Mouse (Mus musculus) left cerebral cortex, postnatal 14 days (tissue): ENCODE results near the gene B3galt1. TPM values are rescaled to one million over a fixed set of nuclear protein-coding genes. Genes with fewer than 3 reads are reported as not detected.

Experiments used
- DNase-seq, 2 experiments: peaks; one replicate each; pipeline ENCODE4 v3.0.0; 2021 to 2022; ENCODE audit warnings: low spot score in 2 of 2, mixed read lengths in 1 of 2
- intact Hi-C: fragments of 180-260 bp; cut with DNase I; formaldehyde crosslinking; loops from one replicate; pipeline ENCODE4 v1.15.1; 2025
- microRNA-seq, 2 experiments: library from miRNA; unstranded; fragments of <30 nt; microRNA quantifications; one replicate each; pipeline ENCODE4 v1.2.0; 2022
- total RNA-seq, 2 experiments: library from RNA; stranded (reverse); gene quantifications; 2 replicates each; pipeline ENCODE4 v1.2.3; 2021

Gene B3galt1
- total RNA-seq, 2 experiments from 2014 or later = 87.0 to 94.4 TPM

- intact Hi-C loops = no loop called here
- no peak for DNase-seq
Measured at GRCm38 (mm10) chr2:68143292-68143691, 577.6 kb downstream of the B3galt1 start.

- no peak for DNase-seq
- intact Hi-C loops = no loop called here
Measured at GRCm38 (mm10) chr2:68159751-68160150, 594.1 kb downstream of the B3galt1 start.

GRCm38 (mm10) chr2:68160566-68160965, 594.9 kb downstream of the B3galt1 start:
- DNase-seq = no peak
- intact Hi-C loops = no loop called here

GRCm38 (mm10) chr2:68162012-68162411, 596.3 kb downstream of the B3galt1 start:
- DNase-seq = peak in 1 of 2 experiments; percentile 11
- intact Hi-C loops = no loop called here

- DNase-seq = no peak
- intact Hi-C loops = no loop called here
Measured at GRCm38 (mm10) chr2:68171306-68171705, 605.6 kb downstream of the B3galt1 start.

Small RNA genes within 50 kb of the gene (microRNA-seq; reads per million reads assigned to microRNA genes)
- gene Mir6335 = 0 reads per million in 2 experiments
- gene Mir7224 = 5.5 to 7.7 reads per million in 2 experiments

Other genes starting within 250 kb of the B3galt1 start
- not detected for gene Gm21830, start 152.1 kb upstream of the B3galt1 start, total RNA-seq
- not detected for gene Gm26727, start 132.7 kb upstream of the B3galt1 start, total RNA-seq
- gene Xirp2, start 119.9 kb upstream of the B3galt1 start, total RNA-seq = under 1 TPM in 1 of 2 experiments, not detected in 1; 0.04 TPM